Mouse (Mus musculus) brain, embryonic 18.5 days (tissue): Measurements from ENCODE around the gene Pgs1.

Experiments
- DNase-seq: peaks from one replicate; pipeline ENCODE4 v3.0.0-alpha.2; 2012; ENCODE audit warnings: low read depth, low spot score

Pgs1 gene

GRCm38 (mm10) chr11:117976081-117976582 lies 10.0 kb upstream of the Pgs1 start:
- no peak for DNase-seq

DNA sequence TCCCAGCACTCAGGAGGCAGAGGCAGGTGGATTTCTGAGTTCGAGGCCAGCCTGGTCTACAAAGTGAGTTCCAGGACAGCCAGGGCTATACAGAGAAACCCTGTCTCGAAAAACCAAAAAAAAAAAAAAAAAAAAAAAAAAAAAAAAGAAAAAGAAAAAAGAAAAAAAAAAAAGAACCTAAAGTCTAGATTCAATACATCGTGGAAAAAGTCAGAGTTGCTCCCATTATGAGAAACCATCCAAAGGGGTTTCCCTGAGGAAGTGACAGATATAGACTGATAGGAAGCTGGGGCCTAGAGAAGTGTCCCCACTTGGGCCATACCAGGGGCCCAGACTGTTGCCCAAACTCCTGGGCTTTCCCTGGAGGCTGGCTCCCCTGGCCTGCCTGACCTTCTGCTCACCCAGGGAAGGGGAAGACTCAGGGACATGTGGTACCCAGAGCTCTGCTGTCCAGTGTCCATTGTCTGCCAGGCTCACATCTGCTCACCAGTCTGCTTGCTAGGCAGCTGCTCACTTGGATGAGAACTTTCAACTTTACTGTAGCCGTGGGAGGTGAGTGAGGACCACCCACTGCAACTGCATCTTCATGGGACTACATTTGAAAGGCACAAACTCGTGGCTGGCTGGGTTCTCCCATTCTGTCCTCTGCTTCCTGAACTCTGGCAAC lies 8.3 kb upstream of the Pgs1 start:
- DNase-seq: no peak

- no peak for DNase-seq
Observed at GRCm38 (mm10) chr11:117979388-117979787, 6.7 kb upstream of the Pgs1 start.

DNA sequence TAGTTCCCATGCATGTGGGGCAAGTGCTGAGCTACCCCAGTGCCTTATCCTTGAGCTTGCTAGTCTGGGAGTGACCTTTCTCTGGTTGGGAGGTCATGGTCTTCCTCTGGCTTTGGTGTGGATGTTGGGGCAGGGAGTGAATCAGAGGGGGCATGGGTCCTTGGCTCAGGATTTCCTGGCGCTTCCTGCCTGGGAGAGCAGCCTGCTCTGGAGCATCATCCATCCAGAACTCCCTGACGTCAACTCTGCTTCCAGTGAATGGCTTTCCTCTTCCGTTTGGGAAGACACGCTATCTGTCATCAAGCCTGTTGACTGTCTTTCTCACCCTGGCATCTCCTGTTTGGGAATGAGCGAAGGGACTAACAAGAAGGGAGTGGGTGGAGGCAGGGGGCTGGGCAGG lies 3.7 kb upstream of the Pgs1 start:
- DNase-seq: no peak

GRCm38 (mm10) chr11:117983770-117984169 lies 2.3 kb upstream of the Pgs1 start:
- no peak for DNase-seq

DNA sequence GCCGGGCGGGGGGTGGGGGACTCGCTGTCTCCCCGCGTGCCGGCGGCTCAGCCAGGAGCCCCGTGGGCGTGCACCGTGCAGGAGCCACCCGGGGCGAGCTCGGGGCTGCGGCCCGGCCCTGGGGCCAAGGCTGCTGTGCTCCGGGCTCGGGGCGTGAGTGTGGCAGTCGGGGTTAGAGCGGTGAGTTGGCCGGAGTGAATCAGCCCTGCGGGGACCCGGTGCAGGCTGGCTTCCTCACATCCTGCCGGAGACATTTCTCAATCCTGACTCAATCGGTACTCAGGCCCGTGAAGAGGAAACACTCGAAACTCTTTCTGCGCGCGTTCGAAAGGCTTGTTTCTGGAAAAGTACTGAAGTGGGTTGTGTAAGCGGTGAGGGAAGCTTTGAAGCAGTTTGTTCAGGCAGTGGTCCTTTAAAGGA lies 950 bp downstream of the Pgs1 start:
- no peak for DNase-seq

DNA sequence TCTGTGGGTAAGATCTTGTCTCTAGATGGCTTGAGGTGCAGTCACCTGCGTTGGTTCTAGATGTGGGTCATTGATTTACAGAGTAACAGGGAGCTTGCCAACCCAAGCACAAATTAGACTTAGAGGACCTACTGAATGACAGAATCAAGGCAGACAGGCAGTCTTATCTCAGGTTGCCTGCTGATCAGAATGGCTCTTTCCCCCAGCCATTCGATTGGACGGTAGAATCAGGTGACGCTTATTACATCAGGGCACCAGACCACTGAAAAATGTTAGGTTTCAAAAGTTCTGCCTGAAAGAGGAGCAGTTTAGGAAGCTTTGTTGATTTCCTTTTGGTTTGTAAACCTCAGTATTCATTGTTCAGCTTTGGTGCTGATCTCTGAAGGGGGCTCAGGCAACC lies 1.9 kb downstream of the Pgs1 start:
- DNase-seq: no peak

- DNase-seq: no peak
Observed at GRCm38 (mm10) chr11:117989241-117989640, 3.1 kb downstream of the Pgs1 start.

DNA sequence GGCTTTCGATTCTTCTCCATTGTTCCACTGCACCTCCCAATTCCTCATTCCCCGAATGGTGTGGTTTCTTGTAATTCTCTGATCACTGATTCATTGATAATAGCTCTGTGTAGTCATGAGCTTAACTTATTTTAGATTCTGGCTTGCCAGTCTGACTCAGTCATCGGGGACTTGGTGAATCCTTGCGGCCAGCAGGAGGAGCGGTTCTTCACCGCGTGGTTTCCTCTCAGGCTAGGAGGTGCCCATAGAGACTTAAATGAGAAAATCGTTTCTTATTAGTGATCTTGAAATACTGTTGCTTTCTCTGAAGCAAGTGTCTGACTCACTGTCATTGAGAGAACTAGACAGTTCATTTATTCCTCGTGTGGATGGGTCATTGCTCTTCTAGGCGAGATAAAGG lies 3.8 kb downstream of the Pgs1 start:
- DNase-seq: no peak

DNA sequence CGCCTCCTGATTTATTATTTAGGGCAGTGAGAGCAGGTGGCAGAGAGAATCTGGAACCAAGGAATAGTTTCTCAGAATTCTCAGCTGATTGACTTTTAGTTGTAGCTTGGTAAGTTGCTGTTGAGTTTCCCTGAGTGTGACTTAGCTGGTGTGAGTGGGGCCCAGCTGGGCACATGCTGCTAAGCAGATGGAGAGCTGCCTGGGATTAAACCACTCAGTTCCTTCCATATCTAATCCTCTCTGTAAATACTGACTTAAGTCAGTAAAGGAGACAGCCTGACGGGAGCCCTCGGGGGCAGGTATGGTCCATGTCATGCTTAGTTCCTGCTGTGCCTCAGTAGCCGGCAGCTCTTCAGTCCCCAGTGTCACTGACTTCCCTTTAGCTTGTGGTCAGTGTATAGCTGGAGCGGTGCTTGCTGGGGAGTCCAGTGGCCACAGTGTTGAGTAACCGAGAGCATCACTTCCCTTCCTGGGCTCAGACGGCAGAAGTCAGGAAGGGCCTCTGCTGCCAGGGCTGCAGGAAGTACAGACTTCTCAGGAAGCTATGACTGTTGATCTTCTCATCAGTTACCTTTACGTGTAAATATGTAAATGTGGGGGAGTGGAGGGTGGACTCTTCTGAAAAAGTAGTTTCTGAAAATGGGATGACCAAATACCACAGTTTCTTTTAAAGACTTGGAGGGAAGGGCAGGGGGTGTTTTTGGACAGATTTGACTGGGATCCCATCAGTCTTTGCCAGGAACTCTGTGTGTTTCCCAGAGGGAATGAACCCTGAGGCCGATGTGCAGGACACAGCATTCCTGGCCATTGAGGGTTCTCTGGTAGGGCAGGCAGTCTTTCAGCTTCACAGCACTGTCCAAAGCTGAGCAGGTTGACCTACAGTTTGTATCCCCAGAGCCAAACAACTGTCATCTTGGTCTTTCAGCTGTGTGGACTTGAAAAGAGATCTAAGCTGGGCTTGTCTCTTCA lies 5.7 kb downstream of the Pgs1 start:
- no peak for DNase-seq

- DNase-seq: no peak
Observed at GRCm38 (mm10) chr11:117993190-117994175, 7.4 kb downstream of the Pgs1 start.

DNA sequence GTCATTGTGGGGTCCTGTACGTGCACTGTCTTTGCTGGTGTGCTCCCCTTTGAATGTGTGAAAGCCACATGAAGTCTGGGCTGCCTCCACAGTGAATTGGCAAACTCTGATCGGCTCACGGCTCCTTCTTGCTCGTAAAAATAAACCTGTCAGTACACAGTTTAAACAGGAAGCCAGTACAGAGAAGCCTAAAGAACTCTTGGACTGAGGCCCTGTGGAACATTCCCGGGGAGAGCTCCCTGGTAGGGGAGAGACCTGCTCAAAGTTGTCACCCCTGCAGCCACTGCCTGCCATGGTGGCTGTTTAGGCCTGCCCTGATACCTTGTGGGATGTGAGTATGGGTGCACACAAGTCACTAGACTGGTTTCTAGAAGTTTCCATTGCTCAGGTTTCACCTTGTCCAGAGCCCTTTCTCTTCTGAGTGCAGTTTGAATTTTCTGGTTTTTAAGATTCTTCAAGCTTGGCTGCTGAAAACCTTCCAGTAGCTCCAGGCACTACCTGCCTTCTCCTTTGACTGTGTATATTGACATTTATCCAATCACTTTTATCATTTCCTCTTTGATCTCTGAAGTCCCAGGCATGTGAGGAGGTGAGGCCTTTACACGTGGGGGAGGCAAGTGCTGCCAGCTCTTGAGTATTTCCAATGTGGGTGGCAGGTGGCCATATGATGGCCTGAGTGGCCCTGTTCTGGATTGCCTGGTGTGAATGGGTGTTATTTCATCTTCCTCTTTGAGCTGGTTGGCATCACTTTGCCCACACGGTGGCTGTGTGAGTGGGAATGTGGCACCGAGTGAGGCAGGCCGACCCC lies 8.4 kb downstream of the Pgs1 start:
- no peak for DNase-seq

DNA sequence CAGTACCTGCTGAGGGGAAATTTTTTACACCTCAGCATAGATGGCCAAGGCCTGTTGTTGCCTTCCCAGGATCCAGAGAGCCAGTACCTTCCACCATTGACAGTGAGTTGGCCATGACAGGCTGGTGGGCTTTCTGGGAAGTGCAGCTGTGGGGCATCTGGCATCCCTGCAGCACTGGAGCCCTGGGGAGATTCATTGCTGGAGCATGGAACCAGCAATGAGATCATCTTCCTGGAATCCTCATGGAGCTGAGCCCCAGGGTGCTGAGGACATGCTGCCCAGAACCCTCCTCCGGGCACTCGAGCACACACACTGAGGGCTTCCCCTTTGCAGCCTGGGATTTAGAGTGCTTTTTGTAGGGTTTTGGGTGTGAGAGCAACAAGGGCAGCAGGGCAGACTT lies 9.2 kb downstream of the Pgs1 start:
- no peak for DNase-seq

DNA sequence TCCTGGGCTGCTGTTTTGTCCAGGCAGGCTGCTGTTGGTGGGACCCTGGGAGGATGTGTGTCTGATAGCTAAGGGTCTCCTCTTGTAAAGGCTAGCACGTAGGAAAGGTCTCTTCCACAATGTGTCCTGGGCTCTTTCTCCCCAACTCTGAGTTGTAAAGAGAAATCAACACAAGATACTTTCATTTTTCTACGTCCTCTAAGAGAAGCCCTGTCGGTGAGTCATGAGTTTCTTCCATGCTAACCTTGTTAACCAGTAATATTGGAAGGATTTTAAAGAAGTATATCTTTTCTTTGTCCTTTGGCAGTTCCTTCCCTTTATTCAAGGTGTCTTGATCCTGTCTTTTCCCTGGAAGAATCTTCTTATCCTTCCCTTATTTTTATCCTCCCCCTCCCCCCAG lies 9.6 kb downstream of the Pgs1 start:
- DNase-seq: no peak

GRCm38 (mm10) chr11:117996066-117996465 lies 10.0 kb downstream of the Pgs1 start:
- no peak for DNase-seq

GRCm38 (mm10) chr11:117997085-117997484 lies 11.0 kb downstream of the Pgs1 start:
- no peak for DNase-seq

DNA sequence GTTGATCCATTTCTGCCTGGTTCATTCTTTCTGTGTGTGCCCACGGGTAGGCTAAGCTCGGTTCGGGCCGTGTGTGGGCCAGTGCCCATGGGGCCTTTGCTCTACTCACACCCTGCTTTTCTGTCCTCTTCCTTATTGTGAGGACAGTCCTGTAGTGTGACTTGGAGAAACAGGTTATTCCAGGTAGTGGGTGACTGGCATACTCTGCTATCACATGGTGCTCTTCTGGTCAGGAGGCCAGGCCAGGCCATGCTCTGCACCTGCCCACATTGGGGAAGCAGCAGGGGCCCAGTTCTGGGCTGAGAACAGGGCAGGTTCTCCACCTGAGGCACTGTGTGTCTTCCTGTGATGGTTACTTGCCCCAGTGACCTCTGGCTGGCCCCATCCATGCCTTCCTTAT lies 12.3 kb downstream of the Pgs1 start:
- DNase-seq: no peak

DNA sequence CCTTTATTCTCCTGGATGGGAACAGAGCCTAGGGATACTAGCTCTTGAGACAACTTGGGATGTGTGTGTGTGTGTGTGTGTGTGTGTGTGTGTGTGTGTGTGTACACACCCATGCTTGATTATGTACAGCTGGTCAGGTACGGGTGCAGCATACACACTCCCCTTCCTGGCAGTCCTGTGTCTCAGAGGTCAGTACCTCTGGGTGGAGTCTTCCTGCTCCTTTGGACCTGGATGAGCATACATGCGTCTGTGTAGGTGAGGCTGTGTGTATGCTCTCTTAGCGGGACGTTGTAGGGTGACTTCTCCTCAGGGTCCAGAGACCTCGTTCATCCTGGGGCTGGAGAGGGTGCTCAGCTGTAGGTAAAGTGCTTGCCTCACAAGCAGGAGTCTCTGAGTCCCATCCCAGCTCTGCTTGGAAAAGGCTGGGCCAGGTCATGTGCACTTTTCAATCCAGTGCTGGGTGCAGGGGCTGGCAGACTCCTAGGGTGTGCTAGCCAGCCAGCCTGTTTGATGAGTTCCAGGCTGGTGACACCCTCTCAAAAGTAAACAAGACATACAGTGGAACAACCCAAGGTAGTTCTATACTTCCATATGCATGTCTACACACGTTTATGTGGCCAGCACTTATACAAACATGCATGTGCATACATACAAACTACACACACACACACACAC lies 13.3 kb downstream of the Pgs1 start:
- no peak for DNase-seq

DNA sequence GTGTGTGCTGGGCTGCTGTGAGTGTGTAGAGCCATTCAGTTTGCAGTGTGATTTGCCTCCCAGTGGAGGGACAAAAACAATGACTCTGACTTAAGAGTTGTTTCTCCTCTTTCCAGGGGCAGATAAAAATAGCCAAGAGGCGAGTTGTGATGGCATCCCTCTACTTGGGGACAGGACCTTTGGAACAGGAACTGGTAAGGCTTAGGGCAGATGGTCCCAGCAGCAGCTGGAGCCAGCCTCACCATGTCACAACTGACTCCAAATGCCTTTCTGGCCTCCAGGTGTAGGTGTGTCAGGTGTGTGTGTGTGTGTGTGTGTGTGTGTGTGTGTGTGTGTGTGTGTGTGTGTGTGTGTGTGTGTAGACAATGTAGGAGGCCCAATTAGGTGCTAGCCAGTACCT lies 14.0 kb downstream of the Pgs1 start:
- no peak for DNase-seq

DNA sequence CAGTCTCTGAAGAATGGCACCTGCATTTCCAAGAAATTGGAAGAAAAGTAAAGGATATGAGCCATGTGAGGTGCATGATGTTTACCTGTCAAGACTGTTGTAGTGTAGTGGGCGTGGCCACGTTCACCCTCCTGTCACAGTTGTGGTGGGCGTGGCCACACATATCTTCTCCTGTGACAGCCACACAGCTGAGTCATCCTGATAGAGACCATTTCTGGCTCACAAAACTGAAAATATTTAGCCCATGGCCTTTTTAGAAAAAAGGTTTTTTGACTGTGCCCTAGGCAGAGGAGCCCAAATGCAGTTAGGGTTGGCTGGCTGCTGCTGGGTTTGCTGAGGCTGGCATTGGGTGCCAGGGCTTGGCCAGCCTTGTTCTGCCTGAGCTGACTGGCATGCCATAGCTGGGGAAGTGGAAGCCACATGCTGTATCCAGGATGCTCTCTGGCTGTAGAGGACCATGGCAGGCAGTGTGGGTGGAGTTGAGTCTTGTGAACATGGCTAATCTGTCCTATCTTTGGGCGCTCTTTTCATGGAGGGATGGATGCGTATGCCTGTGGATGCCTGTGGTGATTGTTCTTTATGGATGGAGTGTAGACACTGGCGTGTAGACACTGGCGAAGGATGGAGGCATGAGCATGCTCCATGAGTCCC lies 14.6 kb downstream of the Pgs1 start:
- no peak for DNase-seq
